Comparison of ENCODE assay signal across 9 mouse cellular contexts in the genomic region with DNA sequence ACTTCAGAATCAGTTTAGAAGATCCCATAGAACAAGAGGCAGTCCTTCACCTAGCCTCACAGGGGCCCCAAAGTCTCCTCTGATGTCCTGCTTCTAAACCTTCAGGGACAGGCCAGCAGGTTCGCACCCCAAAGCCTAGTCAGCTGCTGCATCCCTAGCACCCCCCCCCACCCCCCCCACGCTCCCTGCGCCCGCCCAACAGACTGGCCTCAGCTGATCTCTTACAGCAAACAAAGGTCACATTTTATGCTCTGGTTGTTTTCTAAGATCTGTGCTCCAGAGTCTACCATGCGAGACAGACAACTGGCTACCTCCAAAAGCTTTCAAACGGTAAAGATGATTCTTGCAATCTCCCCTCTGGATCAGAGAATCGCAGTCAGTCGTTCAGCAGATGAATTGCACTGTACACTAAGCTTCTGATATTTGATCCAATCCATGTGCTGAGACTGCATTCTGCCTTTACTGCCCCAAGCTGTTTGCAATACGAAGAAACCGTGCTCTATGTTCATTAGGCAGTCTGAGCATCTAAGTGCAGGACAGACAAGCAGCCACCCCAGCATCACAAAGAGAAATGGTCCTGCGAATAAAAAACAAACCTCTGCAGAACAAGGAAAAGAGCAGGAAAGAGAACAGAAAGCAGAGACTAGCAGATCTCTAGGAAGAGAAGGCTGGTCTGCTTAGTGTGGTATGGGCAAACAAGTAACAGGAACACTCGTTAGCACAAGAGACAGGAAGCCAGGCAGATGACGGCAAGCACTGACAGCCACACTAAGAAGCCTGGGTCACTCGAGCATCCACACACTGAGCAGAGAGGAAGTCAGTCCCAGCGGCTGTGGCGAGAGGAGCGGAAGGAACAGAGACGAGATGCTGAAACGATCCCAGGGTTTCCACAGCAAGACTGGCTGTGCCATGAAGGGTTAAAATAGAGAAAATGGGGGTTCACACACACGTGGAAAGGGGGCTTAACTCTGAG. TPM values are rescaled to one million over a fixed set of nuclear protein-coding genes. Genes with fewer than 3 reads are reported as not detected.
A peak's percentile ranks its signal among the peaks of the same experiment; 100 is the strongest.
DNase-seq lines count a peak whose midpoint lies in the region; ATAC-seq and TF ChIP-seq lines count a peak whose summit lies in the region.
"Had no signal": no experiment of that assay in that cellular context is flagged by ENCODE, and none has a peak within 500 bp of the region (broad histone marks: within the 10 kb centered on the region; RNA-seq: fewer than 3 reads in every experiment).

No protein-coding gene starts in this region.

- ATAC-seq in lung, postnatal 0 days, result peak; percentile 57
- peak; percentile 47; the same call in 1 of the 2 replicates for ATAC-seq in forebrain, postnatal 0 days
- peak; percentile 82 for ATAC-seq in neutrophil, adult 5-6 weeks (ENCODE audit: extremely low read depth, insufficient number of reproducible peaks, low FRiP score, poor library complexity, severe bottlenecking)
- ATAC-seq in megakaryocyte-erythroid progenitor cell, adult 5-6 weeks (replicated peaks; ENCODE audit: low FRiP score, low TSS enrichment, poor library complexity, severe bottlenecking), result no peak

- no peak for TF ChIP-seq CTCF in lung, postnatal 0 days (IDR thresholded peaks at IDR 0.05)
- TF ChIP-seq CTCF in forebrain, postnatal 0 days (IDR thresholded peaks at IDR 0.05; ENCODE audit: low read depth), result no peak

- H3K9ac ChIP-seq in lung, postnatal 0 days (replicated peaks; ENCODE audit: low read depth), result no peak overlapping the region
- H3K9ac ChIP-seq in forebrain, postnatal 0 days, result no peak overlapping the region

- no peak overlapping the region for H3K4me3 ChIP-seq in lung, postnatal 0 days (ENCODE audit: low read depth, low read length)
- H3K4me3 ChIP-seq in forebrain, postnatal 0 days (ENCODE audit: low read depth, low read length), result no peak overlapping the region

- peak; percentile 36 for DNase-seq in lung, postnatal 0 days (ENCODE audit: low spot score)
- no peak for DNase-seq in lung, postnatal 14 days
- DNase-seq in forebrain, postnatal 0 days, result no peak
- peak; percentile 11 for DNase-seq in liver
- no peak for DNase-seq in layer of hippocampus, adult 9-10 months (ENCODE audit: low spot score)
- no peak for DNase-seq in thymus, adult 18-20 months
- DNase-seq: thymus, postnatal 4 days had no signal

- no peak overlapping the region for H3K27ac ChIP-seq in lung, postnatal 0 days (ENCODE audit: low read length)
- no peak overlapping the region for H3K27ac ChIP-seq in forebrain, postnatal 0 days (ENCODE audit: low read depth, low read length)

- WGBS in lung, postnatal 0 days, result 62% methylated on average over 20 of the region's 20 CpGs
- whole genome bisulfite sequencing in forebrain, postnatal 0 days, result 23% methylated on average over 20 of the region's 20 CpGs

- H3K9me3 ChIP-seq in lung, postnatal 0 days (ENCODE audit: low read length), result no peaks in the 10 kb centered on the region
- H3K9me3 ChIP-seq in forebrain, postnatal 0 days (ENCODE audit: low read length), result no peaks in the 10 kb centered on the region

- no peaks in the 10 kb centered on the region for H3K27me3 ChIP-seq in lung, postnatal 0 days (replicated peaks; ENCODE audit: insufficient read depth, low read length)
- no peaks in the 10 kb centered on the region for H3K27me3 ChIP-seq in forebrain, postnatal 0 days (ENCODE audit: insufficient read depth, low read length)

- H3K4me2 ChIP-seq in lung, postnatal 0 days (replicated peaks; ENCODE audit: low read depth, low read length), result no peak overlapping the region
- no peak overlapping the region for H3K4me2 ChIP-seq in forebrain, postnatal 0 days (ENCODE audit: low read depth)

- no peaks in the 10 kb centered on the region for H3K4me1 ChIP-seq in lung, postnatal 0 days (ENCODE audit: insufficient read depth, low read depth, low read length)
- no peaks in the 10 kb centered on the region for H3K4me1 ChIP-seq in forebrain, postnatal 0 days (ENCODE audit: insufficient read depth)

- H3K36me3 ChIP-seq in lung, postnatal 0 days (ENCODE audit: insufficient read depth, low read length), result no peaks in the 10 kb centered on the region; the same call in 1 of the 2 replicates
- peaks cover 6% of the 10 kb centered on the region for H3K36me3 ChIP-seq in forebrain, postnatal 0 days (ENCODE audit: insufficient read depth)

- TF ChIP-seq EP300 in lung, postnatal 0 days (IDR thresholded peaks at IDR 0.05), result no peak

RNA-seq across cellular contexts. Expression of a gene that starts 43.3 kb away (rescaled TPM):
- 35.2 and 47.8 TPM in 2 replicates for polyA plus RNA-seq in lung, postnatal 0 days (2015; fragmentation: Nextera tagmentation; extraction: Ambion mirVana)
- total RNA-seq in forebrain, postnatal 0 days (2014; rRNA removed), result 84.2 and 89.2 TPM in 2 replicates
- polyA plus RNA-seq in forebrain, postnatal 0 days (2015; fragmentation: Nextera tagmentation; extraction: Ambion mirVana), result 57.4 and 69.1 TPM in 2 replicates
- total RNA-seq in neutrophil, adult 5-6 weeks (2017), result 3.5 and 4.8 TPM in 2 replicates
- 52.7 and 53.5 TPM in 2 replicates for total RNA-seq in megakaryocyte-erythroid progenitor cell, adult 5-6 weeks (2014; fragmentation: Nextera tagmentation)
- total RNA-seq in megakaryocyte-erythroid progenitor cell, adult 5-6 weeks (2017), result 61.7 and 63.8 TPM in 2 replicates

Comparison
In these comparisons a context has a peak if more than half of its experiments do, and no peak if none do; other contexts are left out.
1. DNase-seq: peak in lung, postnatal 0 days (single experiment) and liver (single experiment); none in lung, postnatal 14 days (single experiment), forebrain, postnatal 0 days (single experiment), layer of hippocampus, adult 9-10 months (single experiment) and thymus, adult 18-20 months (0 of 2).